Mouse (Mus musculus) embryonic facial prominence, embryonic 14.5 days (tissue): ENCODE results near the gene Trpd52l3. TPM values are rescaled to one million over a fixed set of nuclear protein-coding genes. Genes with fewer than 3 reads are reported as not detected.

Source experiments
- ATAC-seq: fragments of 200-750 bp; cut with Nextera tagmentation; 2 replicates; pipeline ENCODE4 v1.8.0; 2017; ENCODE audit warnings: low read depth, moderate number of reproducible peaks, moderate TSS enrichment
- DNase-seq: peaks from one replicate; pipeline ENCODE4 v3.0.0-alpha.2; 2015; ENCODE audit warnings: low spot score
- H3K27ac ChIP-seq: fragments of 300-500 bp; sonication (generic); replicated peaks from 2 replicates; pipeline ENCODE4 v1.5.1; 2014; ENCODE audit warnings: low read depth, mild to moderate bottlenecking, low read length, moderate library complexity
- H3K27me3 ChIP-seq: fragments of 300-500 bp; sonication (generic); replicated peaks from 2 replicates; pipeline ENCODE4 v1.6.1; 2014; ENCODE audit warnings: low read length; ENCODE audit not compliant: control insufficient read depth, insufficient read depth
- H3K36me3 ChIP-seq: fragments of 300-500 bp; sonication (generic); 2 replicates; pipeline ENCODE4 v1.6.1; 2014; ENCODE audit warnings: low read length, mixed read lengths; ENCODE audit not compliant: control insufficient read depth, insufficient read depth
- H3K4me1 ChIP-seq: fragments of 300-500 bp; sonication (generic); 2 replicates; pipeline ENCODE4 v1.6.1; 2014; ENCODE audit warnings: antibody characterized with exemption, low read length; ENCODE audit not compliant: control insufficient read depth, insufficient read depth
- H3K4me2 ChIP-seq: fragments of 300-500 bp; sonication (generic); 2 replicates; pipeline ENCODE4 v1.6.1; 2014; ENCODE audit warnings: low read depth, mild to moderate bottlenecking, low read length, moderate library complexity, mixed read lengths
- H3K4me3 ChIP-seq: fragments of 300-500 bp; sonication (generic); 2 replicates; pipeline ENCODE4 v1.5.1; 2014; ENCODE audit warnings: low read depth, mild to moderate bottlenecking, low read length
- H3K9ac ChIP-seq: fragments of 300-500 bp; sonication (generic); 2 replicates; pipeline ENCODE4 v1.6.1; 2014; ENCODE audit warnings: low read depth, mild to moderate bottlenecking, low read length, moderate library complexity, mixed read lengths
- H3K9me3 ChIP-seq: fragments of 300-500 bp; sonication (generic); 2 replicates; pipeline ENCODE4 v1.6.1; 2016; ENCODE audit warnings: low read length; ENCODE audit not compliant: control insufficient read depth
- WGBS: fragments of 180-500 bp; shearing (Covaris S2); extraction: QIAGEN DNeasy Blood & Tissue Kit; methylation state at CpG from one replicate; pipeline ENCODE4 v1.1.7; 2014; 5-methylcytosine and 5-hydroxymethylcytosine counted together
- polyA plus RNA-seq: library from polyadenylated mRNA; unstranded; fragments of >200 nt; fragmentation: Nextera tagmentation; extraction: Ambion mirVana; gene quantifications from 2 replicates; pipeline ENCODE4 v1.2.1, GENCODE M21; 2014

Gene Trpd52l3
- polyA plus RNA-seq, 1 experiment from 2014 or later = not detected

DNA sequence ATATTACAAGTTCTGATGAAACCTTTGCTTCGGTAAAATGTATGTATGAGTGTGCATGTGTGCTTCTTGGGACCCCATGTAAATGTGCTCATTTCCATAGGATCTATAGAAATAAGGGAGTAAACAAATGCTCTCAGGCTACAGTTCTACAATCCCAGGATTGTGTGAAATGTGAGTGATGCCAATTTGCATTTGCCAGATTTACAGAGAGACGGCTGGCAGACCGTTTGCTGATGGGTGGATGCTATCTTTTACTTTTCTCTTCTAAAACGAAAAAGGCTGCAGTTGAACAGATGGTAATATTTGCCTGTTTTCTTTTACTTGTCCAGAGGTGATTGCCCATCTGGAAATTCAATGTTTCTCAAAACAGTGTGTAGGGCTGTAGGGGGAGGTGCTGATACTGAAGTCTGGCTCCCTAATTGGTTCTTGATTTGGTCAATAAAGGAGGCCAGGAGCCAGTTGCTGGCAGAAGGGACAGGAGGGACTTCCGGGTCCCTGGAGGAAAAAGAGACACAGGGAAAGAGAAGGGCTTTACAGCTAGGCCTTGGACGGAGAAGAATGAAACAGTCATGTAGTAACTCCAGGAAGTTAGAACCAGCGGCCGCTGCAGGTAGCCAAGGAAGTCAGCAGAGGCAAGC, 24.0 kb upstream of the Trpd52l3 start:
- ATAC-seq (no peak), DNase-seq (no peak)
- H3K4me3 ChIP-seq = no peak overlapping the region
- no peak overlapping the region for H3K27ac ChIP-seq
- H3K36me3 ChIP-seq = no peaks in the 10 kb centered on the region
- 67% methylated on average over 8 of the region's 8 CpGs for WGBS
- H3K27me3 ChIP-seq = no peaks in the 10 kb centered on the region
- no peaks in the 10 kb centered on the region for H3K4me1 ChIP-seq
- H3K9me3 ChIP-seq = no peaks in the 10 kb centered on the region
- no peak overlapping the region for H3K4me2 ChIP-seq
- H3K9ac ChIP-seq = no peak overlapping the region

DNA sequence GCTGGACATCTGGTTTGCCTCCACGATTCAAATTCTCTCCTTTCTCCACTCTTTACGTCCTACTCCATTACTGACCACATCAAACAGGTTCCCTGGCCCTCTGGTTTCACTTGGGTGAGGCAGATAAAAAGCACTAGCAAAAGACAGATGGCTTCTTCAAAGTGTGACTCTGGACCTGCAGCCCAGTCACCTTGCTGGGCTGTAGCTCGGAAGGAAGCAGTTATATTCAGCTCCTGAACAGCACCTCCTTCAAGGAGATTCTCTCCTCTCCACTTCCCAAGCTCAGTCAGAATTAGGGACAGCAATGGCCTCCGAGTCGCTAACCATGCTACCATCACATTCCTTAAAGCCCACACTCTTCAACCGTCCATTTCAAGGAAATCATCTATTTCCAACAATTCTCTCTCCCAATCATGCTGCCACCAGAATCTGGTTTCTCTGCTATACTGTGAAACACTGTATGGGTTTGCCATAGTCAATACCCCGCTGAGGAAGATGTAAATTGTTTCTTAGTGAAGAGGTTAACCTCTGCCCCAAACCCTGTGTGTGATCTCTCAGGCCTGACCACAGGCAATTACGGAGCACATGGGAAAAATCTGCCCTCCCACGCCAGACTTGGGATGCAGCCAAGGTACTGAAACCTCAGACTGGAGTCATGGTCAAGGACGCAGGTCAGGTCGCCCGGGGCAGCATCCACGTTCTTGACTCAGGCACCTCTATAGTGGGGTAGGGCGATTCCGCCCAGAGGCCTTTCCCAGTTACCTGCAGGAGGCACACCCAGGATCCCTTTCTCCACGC, 19.2 kb upstream of the Trpd52l3 start:
- H3K27ac ChIP-seq = no peak overlapping the region
- H3K9ac ChIP-seq = no peak overlapping the region
- WGBS = 65% methylated on average over 16 of the region's 16 CpGs
- H3K4me3 ChIP-seq = no peak overlapping the region
- ATAC-seq (no peak), DNase-seq (peak; percentile 13)
- H3K4me2 ChIP-seq = no peak overlapping the region
- no peaks in the 10 kb centered on the region for H3K27me3 ChIP-seq
- H3K4me1 ChIP-seq = no peaks in the 10 kb centered on the region
- no peaks in the 10 kb centered on the region for H3K36me3 ChIP-seq
- no peaks in the 10 kb centered on the region for H3K9me3 ChIP-seq

DNA sequence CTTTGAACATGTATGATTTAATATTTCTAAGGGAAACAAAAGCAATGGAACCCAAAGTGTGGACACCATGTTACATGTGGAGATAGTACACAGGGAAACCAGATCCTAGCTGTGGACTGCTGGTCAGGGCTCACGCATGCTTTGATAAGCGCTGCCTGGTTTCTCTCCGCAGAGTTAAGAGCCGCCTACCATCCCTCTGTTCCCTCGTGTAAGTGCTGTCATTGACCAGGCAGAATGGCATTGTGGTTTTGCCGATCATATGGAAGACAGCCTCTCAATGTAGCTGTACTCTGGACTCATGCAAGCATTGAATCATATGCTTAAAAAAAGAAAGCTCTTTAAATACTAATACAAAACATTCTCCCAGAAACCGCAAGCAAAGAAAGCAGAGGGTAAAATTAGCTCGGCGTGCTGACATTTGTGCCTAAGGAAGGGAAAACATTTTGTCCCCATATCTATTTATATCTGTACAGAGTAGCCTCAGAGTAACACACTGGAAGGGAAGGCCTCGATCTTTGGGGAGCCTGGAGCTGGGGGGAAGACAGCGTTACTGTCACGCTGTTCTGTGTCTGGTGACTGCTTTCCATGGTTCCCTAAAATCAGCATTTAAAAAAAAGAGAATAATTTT, 17.0 kb upstream of the Trpd52l3 start:
- Histone ChIP-seq H3K36me3 (no peaks in the 10 kb centered on the region), H3K4me3 (no peak overlapping the region), H3K4me1 (no peaks in the 10 kb centered on the region), H3K9me3 (no peaks in the 10 kb centered on the region), H3K27me3 (no peaks in the 10 kb centered on the region), H3K4me2 (peak overlapping the region; percentile 4; the same call in 1 of the 2 replicates), H3K27ac (no peak overlapping the region; the same call in 1 of the 2 replicates), H3K9ac (no peak overlapping the region)
- ATAC-seq (no peak), DNase-seq (peak; percentile 27)
- 68% methylated on average over 12 of the region's 12 CpGs for WGBS

DNA sequence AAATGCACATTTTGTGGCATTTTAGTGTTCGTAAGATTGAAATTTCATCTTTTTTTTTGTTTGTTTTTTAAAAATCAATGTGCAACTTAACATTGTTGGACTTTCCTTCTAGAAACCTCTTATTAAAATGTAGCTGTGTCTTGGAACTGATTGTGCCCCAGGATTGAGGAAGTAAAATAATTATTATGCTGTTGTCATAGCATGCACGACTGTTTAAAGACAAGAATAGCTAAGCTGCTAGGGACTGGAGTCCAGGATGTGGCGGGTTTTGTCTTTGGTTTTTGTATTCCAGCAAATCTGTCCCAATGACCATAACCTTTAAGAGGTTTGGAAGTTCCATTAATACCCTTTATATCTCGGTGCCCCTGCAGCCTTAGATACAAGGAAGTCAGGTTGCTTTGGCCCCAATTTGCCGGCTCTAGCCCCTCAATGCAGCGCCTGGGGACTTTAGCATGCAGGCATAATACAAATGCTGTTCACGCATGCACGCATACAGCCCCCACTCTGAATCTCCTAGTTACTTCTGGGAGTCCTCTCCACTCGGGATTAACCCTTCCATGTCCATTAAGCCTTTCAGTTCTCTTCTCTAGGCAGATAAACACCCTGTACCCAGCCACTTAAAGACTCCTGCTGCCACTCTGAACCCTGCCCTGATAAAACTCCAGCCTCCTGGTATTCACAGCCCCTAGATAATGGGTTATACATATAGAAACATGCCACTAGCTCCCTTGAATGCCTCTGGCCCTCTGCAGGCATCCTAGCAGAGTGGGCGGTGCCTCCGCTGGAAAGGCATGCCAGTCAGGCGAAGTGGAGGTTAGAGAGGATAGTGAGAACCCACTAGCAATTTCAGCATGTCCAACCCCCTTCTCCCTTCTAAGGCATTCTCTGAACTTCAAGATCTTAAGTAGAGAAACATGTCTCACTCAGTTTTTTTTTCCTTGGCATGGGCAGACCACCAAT, 2.9 kb upstream of the Trpd52l3 start:
- Histone ChIP-seq H3K4me1 (no peaks in the 10 kb centered on the region), H3K36me3 (no peaks in the 10 kb centered on the region), H3K27ac (no peak overlapping the region), H3K27me3 (no peaks in the 10 kb centered on the region), H3K4me2 (no peak overlapping the region), H3K9me3 (no peaks in the 10 kb centered on the region), H3K9ac (no peak overlapping the region), H3K4me3 (no peak overlapping the region)
- ATAC-seq (no peak), DNase-seq (no peak)
- WGBS = 70% methylated on average over 12 of the region's 12 CpGs

DNA sequence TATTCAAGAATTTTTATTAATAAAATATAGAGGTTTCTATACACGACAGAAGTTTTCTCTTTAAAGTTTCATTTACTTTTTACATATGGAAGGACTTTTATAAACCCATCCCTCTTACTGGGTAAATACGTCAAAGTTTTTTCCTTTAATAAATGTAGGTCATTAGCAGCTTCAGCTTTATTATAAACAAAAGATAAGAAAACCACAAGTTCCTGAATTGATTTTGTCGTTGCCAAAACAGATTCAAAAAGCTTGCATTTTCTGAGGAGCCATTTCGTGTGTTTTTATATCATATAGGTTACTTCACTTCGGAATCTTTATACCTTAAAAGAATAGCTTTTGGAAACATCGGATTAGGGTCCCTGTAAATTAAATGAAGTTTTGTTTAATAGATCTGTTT, 2.0 kb upstream of the Trpd52l3 start:
- ATAC-seq (no peak), DNase-seq (no peak)
- no peak overlapping the region for H3K27ac ChIP-seq
- no peaks in the 10 kb centered on the region for H3K27me3 ChIP-seq
- no peaks in the 10 kb centered on the region for H3K4me1 ChIP-seq
- H3K9me3 ChIP-seq = no peaks in the 10 kb centered on the region
- no peak overlapping the region for H3K4me3 ChIP-seq
- H3K9ac ChIP-seq = no peak overlapping the region
- H3K4me2 ChIP-seq = no peak overlapping the region
- no peaks in the 10 kb centered on the region for H3K36me3 ChIP-seq
- 83% methylated on average over 6 of the region's 6 CpGs for WGBS

DNA sequence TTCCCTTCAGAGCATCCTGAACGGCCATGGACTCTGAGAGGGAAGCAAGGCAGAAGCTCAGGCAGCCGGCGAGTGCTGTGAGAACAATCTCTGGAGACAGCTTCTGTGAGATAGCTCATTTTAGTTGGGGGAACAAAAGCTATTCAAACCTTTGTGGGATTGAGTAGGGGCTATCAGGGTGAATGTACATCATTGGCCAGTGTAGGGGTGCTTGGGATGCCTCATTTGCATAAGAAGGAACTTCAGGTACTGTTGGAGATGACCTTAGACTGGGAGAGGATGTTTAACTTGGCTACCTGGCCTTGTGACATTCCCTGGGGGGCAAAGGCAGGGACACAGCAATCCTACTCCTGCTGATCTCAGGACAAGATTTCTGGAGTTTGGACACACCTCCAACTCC, 2.8 kb downstream of the Trpd52l3 start:
- H3K36me3 ChIP-seq = no peaks in the 10 kb centered on the region
- DNase-seq (no peak), ATAC-seq (no peak)
- no peak overlapping the region for H3K9ac ChIP-seq
- H3K4me2 ChIP-seq = no peak overlapping the region
- no peak overlapping the region for H3K4me3 ChIP-seq
- no peak overlapping the region for H3K27ac ChIP-seq
- WGBS = 67% methylated on average over 3 of the region's 3 CpGs
- no peaks in the 10 kb centered on the region for H3K9me3 ChIP-seq
- no peaks in the 10 kb centered on the region for H3K27me3 ChIP-seq
- H3K4me1 ChIP-seq = no peaks in the 10 kb centered on the region

DNA sequence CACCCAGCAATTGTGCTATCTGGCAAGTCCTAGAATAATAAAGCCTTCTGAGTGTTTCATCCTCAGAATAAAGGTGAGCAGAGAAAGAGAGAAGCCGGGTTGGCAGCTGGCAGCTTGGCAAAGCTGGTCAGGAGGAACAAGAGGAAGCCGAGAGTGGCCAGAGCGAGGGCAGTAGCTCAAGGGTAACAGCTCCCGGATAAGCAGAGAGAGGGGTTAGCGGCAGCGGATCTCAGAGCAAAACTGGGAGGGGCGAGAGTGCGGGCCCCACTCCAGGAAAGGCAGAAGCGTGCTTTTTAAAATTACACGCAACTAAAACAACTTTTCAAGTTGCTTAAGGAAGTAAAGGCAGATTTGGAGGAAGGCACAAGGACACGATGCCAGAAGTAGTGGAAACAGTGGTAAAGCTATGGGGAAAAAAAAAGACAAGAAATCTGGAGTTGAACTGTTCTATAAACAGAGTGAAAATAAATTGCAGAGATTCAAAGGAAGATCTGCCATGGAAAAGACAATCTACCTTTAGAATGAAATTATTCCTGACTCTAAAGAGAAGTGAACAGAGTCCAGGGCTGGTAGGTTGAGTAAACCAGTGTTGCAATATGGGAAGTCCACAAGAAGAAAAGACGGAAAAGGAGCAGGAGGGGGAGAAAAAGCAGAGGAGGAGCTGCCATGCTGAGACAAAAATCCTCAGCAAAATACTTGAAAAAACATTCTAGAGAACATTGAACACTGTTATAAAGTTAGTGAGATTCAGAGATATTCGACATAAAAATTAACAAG, 7.1 kb downstream of the Trpd52l3 start:
- Histone ChIP-seq H3K4me2 (peak overlapping the region; percentile 12; the same call in 1 of the 2 replicates), H3K36me3 (no peaks in the 10 kb centered on the region), H3K27me3 (no peaks in the 10 kb centered on the region), H3K4me1 (no peaks in the 10 kb centered on the region), H3K9ac (no peak overlapping the region), H3K27ac (no peak overlapping the region), H3K9me3 (no peaks in the 10 kb centered on the region), H3K4me3 (no peak overlapping the region)
- WGBS = 70% methylated on average over 13 of the region's 13 CpGs
- no peak for ATAC-seq
- no peak for DNase-seq
